Mouse (Mus musculus) kidney, adult 2 months (tissue): ENCODE measurements at regions not wholly inside any gene's neighbourhood (a gene's known extent, or its start where the extent isn't known, plus 50 kb on each side); places are given as distances from the start of the nearest gene placed in this dataset.

Experiments
- CTCF ChIP-seq: fragments of 200-500 bp; conservative IDR thresholded peaks from 2 replicates; pipeline ENCODE4 v1.5.1; 2011; ENCODE audit warnings: low read depth, mild to moderate bottlenecking, control low read depth, low read length, moderate library complexity, mixed read lengths; ENCODE audit not compliant: insufficient read depth, insufficient read length
- POLR2A ChIP-seq: fragments of 200-500 bp; IDR thresholded peaks from one replicate; pipeline ENCODE4 v1.6.1; 2011; ENCODE audit warnings: low read depth, low read length, control low read depth

GRCm38 (mm10) chr14:61736384-61737322 is 129.4 kb downstream of the Kcnrg start:
- TF ChIP-seq CTCF (no peak), POLR2A (no peak)
